Comparison of ENCODE assay signal across 8 mouse cellular contexts in genomic region chr17:34605609-34606008, GRCm38 (mm10). TPM values are rescaled to one million over a fixed set of nuclear protein-coding genes. Genes with fewer than 3 reads are reported as not detected.
DNase-seq lines count a peak whose midpoint lies in the region; ATAC-seq and TF ChIP-seq lines count a peak whose summit lies in the region.

No protein-coding gene starts in this region.

- peak; percentile 96 for DNase-seq in MEL (ENCODE audit: low read depth, low spot score)
- peak; percentile 97 for DNase-seq in cerebellum, adult 2 months
- DNase-seq in forebrain, postnatal 0 days, result peak; percentile 96
- DNase-seq in heart, postnatal 4 days, result peak; percentile 98
- peak; percentile 94 for DNase-seq in layer of hippocampus, adult 9-10 months (ENCODE audit: low spot score)
- peak; percentile 93 to 94 for DNase-seq in thymus, adult 18-20 months

- peak; percentile 46 for ATAC-seq in forebrain, postnatal 0 days
- ATAC-seq in lung, embryonic 15.5 days (ENCODE audit: borderline replicate concordance, extremely low read depth, low FRiP score, low TSS enrichment), result peak; percentile 41

- H3K9me3 ChIP-seq in MEL (replicated peaks; ENCODE audit: insufficient read depth, low read length), result no peaks in the 10 kb centered on the region
- no peaks in the 10 kb centered on the region for H3K9me3 ChIP-seq in forebrain, postnatal 0 days (ENCODE audit: low read length)
- no peaks in the 10 kb centered on the region for H3K9me3 ChIP-seq in lung, embryonic 15.5 days

- peak; percentile 81 to 94 for TF ChIP-seq POLR2A in MEL (IDR thresholded peaks at IDR 0.05; ENCODE audit: control insufficient read depth in 1 of 2, insufficient read depth in 1 of 2, low read depth in 1 of 2, low read length in 2 of 2, poor library complexity in 1 of 2)
- peak; percentile 85 for TF ChIP-seq POLR2A in cerebellum, adult 2 months (IDR thresholded peaks at IDR 0.05; ENCODE audit: borderline replicate concordance, insufficient read depth, low read length)
- peak; percentile 95 for TF ChIP-seq POLR2A in olfactory bulb, adult 2 months (IDR thresholded peaks at IDR 0.05; ENCODE audit: insufficient read depth, low read depth, low read length)

- H3K79me2 ChIP-seq in MEL (ENCODE audit: control insufficient read depth, insufficient read depth, low read length, poor library complexity), result peaks cover 53% of the 10 kb centered on the region

- H3K27ac ChIP-seq in MEL (ENCODE audit: control insufficient read depth, low read depth, low read length), result peak overlapping the region; percentile 87
- H3K27ac ChIP-seq in cerebellum, adult 2 months (ENCODE audit: insufficient read depth, low read length), result peak overlapping the region; percentile 96
- H3K27ac ChIP-seq in forebrain, postnatal 0 days (ENCODE audit: low read depth, low read length), result peak overlapping the region; percentile 89
- H3K27ac ChIP-seq in lung, embryonic 15.5 days, result peak overlapping the region; percentile 90
- H3K27ac ChIP-seq in olfactory bulb, adult 2 months (ENCODE audit: insufficient read depth, low read depth, low read length), result peak overlapping the region; percentile 94

- peaks cover 0 to 10% of the 10 kb centered on the region in 2 experiments; a peak in 2 of 4 replicates for H3K36me3 ChIP-seq in MEL (ENCODE audit: control insufficient read depth in 1 of 2, insufficient read depth in 2 of 2, low read length in 2 of 2)
- H3K36me3 ChIP-seq in forebrain, postnatal 0 days (ENCODE audit: insufficient read depth), result peaks cover 9% of the 10 kb centered on the region; the same call in 1 of the 2 replicates
- H3K36me3 ChIP-seq in lung, embryonic 15.5 days, result peaks cover 13% of the 10 kb centered on the region

- 3% methylated on average over 30 of the region's 30 CpGs for WGBS in cerebellum, adult 2 months
- 2% methylated on average over 29 of the region's 30 CpGs for WGBS in forebrain, postnatal 0 days
- WGBS in lung, embryonic 15.5 days, result under 1% methylated on average over 25 of the region's 30 CpGs
- 0% methylated on average over 30 of the region's 30 CpGs for WGBS in olfactory bulb, adult 2 months

- H3K4me3 ChIP-seq in MEL (ENCODE audit: control insufficient read depth in 1 of 2, insufficient read depth in 1 of 2, low read depth in 2 of 2, low read length in 2 of 2), result peak overlapping the region; percentile 95 to 99
- H3K4me3 ChIP-seq in cerebellum, adult 2 months (replicated peaks; ENCODE audit: insufficient read depth, low read depth, low read length), result peak overlapping the region; percentile 82
- peak overlapping the region; percentile 85 for H3K4me3 ChIP-seq in forebrain, postnatal 0 days (ENCODE audit: low read depth, low read length)
- peak overlapping the region; percentile 95 for H3K4me3 ChIP-seq in lung, embryonic 15.5 days
- H3K4me3 ChIP-seq in olfactory bulb, adult 2 months (ENCODE audit: insufficient read depth, low read depth, low read length), result peak overlapping the region; percentile 61

- H3K9ac ChIP-seq in MEL (ENCODE audit: control insufficient read depth, low read depth, low read length, poor library complexity, severe bottlenecking), result peak overlapping the region; percentile 98
- H3K9ac ChIP-seq in forebrain, postnatal 0 days, result peak overlapping the region; percentile 91
- peak overlapping the region; percentile 92 for H3K9ac ChIP-seq in lung, embryonic 15.5 days

- H3K4me1 ChIP-seq in MEL (ENCODE audit: control insufficient read depth in 1 of 2, insufficient read depth in 2 of 2, low read length in 2 of 2), result peaks cover 6 to 26% of the 10 kb centered on the region in 2 experiments; a peak in 3 of 4 replicates
- peaks cover 13% of the 10 kb centered on the region for H3K4me1 ChIP-seq in cerebellum, adult 2 months (ENCODE audit: control insufficient read depth, insufficient read depth, low read length)
- H3K4me1 ChIP-seq in forebrain, postnatal 0 days (ENCODE audit: insufficient read depth), result peaks cover 18% of the 10 kb centered on the region
- peaks cover 34% of the 10 kb centered on the region for H3K4me1 ChIP-seq in lung, embryonic 15.5 days
- peaks cover 25% of the 10 kb centered on the region for H3K4me1 ChIP-seq in olfactory bulb, adult 2 months (ENCODE audit: control insufficient read depth, insufficient read depth, low read length)

- H3K4me2 ChIP-seq in forebrain, postnatal 0 days (ENCODE audit: low read depth), result peak overlapping the region; percentile 97
- peak overlapping the region; percentile 95 for H3K4me2 ChIP-seq in lung, embryonic 15.5 days

- 0 out of 4 replicates have a peak, but pooled peaks of 1 of the 2 experiments have one; percentile 14 for TF ChIP-seq EP300 in MEL (IDR thresholded peaks at IDR 0.05; ENCODE audit: low read depth in 1 of 2, low read length in 2 of 2)

- no peak for TF ChIP-seq CTCF in MEL (IDR thresholded peaks at IDR 0.05 in 2 of 3, conservative IDR thresholded peaks at IDR 0.05 in 1 of 3; ENCODE audit: control insufficient read depth in 1 of 3, insufficient read depth in 1 of 3, low read depth in 2 of 3, low read length in 3 of 3, poor library complexity in 1 of 3, severe bottlenecking in 1 of 3)
- TF ChIP-seq CTCF in cerebellum, adult 2 months (IDR thresholded peaks at IDR 0.05; ENCODE audit: borderline replicate concordance, insufficient read depth, low read depth, low read length), result no peak
- TF ChIP-seq CTCF in forebrain, postnatal 0 days (IDR thresholded peaks at IDR 0.05; ENCODE audit: low read depth), result no peak
- TF ChIP-seq CTCF in olfactory bulb, adult 2 months (IDR thresholded peaks at IDR 0.05; ENCODE audit: insufficient read depth, low read depth, low read length), result no peak

- no peak for TF ChIP-seq RAD21 in MEL (IDR thresholded peaks at IDR 0.05; ENCODE audit: low read depth, low read length)

- no peaks in the 10 kb centered on the region for H3K27me3 ChIP-seq in MEL (ENCODE audit: control insufficient read depth in 1 of 2, insufficient read depth in 2 of 2, low read length in 2 of 2)
- no peaks in the 10 kb centered on the region for H3K27me3 ChIP-seq in cerebellum, adult 2 months (ENCODE audit: control insufficient read depth, insufficient read depth, low read length)
- H3K27me3 ChIP-seq in forebrain, postnatal 0 days (ENCODE audit: insufficient read depth, low read length), result no peaks in the 10 kb centered on the region
- no peaks in the 10 kb centered on the region for H3K27me3 ChIP-seq in lung, embryonic 15.5 days

RNA-seq across cellular contexts. Expression of gene Agpat1, which starts 1.5 kb away (rescaled TPM):
- 81.5 and 85.2 TPM in 2 replicates for total RNA-seq in MEL (2012; rRNA removed)
- 100 to 1,000 TPM in 1 of 2 experiments, not detected in 1; 153 TPM for polyA plus RNA-seq in MEL (2012; ENCODE audit: insufficient read depth in 1 of 2, insufficient read length in 2 of 2, low read depth in 1 of 2, low replicate concordance in 2 of 2, missing spikeins in 1 of 2)
- polyA plus RNA-seq in cerebellum, adult 2 months (2012; rRNA removed), result 172 and 179 TPM in 2 replicates
- total RNA-seq in forebrain, postnatal 0 days (2014; rRNA removed), result 187 and 217 TPM in 2 replicates
- 88.5 and 104 TPM in 2 replicates for polyA plus RNA-seq in forebrain, postnatal 0 days (2015; fragmentation: Nextera tagmentation; extraction: Ambion mirVana)
- 10 to 100 TPM; 59.3 to 62.4 TPM for total RNA-seq in heart, postnatal 4 days (2021)
- polyA plus RNA-seq in lung, embryonic 15.5 days (2015; fragmentation: Nextera tagmentation; extraction: Ambion mirVana), result 51.8 and 51.9 TPM in 2 replicates
- polyA plus RNA-seq in olfactory bulb, adult 2 months (2012; ENCODE audit: insufficient read depth, insufficient read length, low replicate concordance, missing spikeins), result 342 TPM in 1 of 2 replicates, not detected in the other

RNA-seq across cellular contexts. Expression of gene Rnf5, which starts 2.1 kb away (rescaled TPM):
- 23.5 and 24.8 TPM in 2 replicates for total RNA-seq in MEL (2012; rRNA removed)
- polyA plus RNA-seq in MEL (2012; ENCODE audit: insufficient read depth in 1 of 2, insufficient read length in 2 of 2, low read depth in 1 of 2, low replicate concordance in 2 of 2, missing spikeins in 1 of 2), result 10 to 100 TPM in 1 of 2 experiments, not detected in 1; 85.1 TPM
- 125 and 137 TPM in 2 replicates for polyA plus RNA-seq in cerebellum, adult 2 months (2012; rRNA removed)
- total RNA-seq in forebrain, postnatal 0 days (2014; rRNA removed), result 39.0 and 45.3 TPM in 2 replicates
- 245 and 252 TPM in 2 replicates for polyA plus RNA-seq in forebrain, postnatal 0 days (2015; fragmentation: Nextera tagmentation; extraction: Ambion mirVana)
- 10 to 100 TPM; 40.6 to 40.8 TPM for total RNA-seq in heart, postnatal 4 days (2021)
- 122 and 124 TPM in 2 replicates for polyA plus RNA-seq in lung, embryonic 15.5 days (2015; fragmentation: Nextera tagmentation; extraction: Ambion mirVana)
- not detected in 2 replicates for polyA plus RNA-seq in olfactory bulb, adult 2 months (2012; ENCODE audit: insufficient read depth, insufficient read length, low replicate concordance, missing spikeins)

RNA-seq across cellular contexts. Expression of gene Ager, which starts 7.9 kb away (rescaled TPM):
- total RNA-seq in MEL (2012; rRNA removed), result 0.27 and 0.62 TPM in 2 replicates
- 1 to 10 TPM in 1 of 2 experiments, not detected in 1; 3.7 TPM for polyA plus RNA-seq in MEL (2012; ENCODE audit: insufficient read depth in 1 of 2, insufficient read length in 2 of 2, low read depth in 1 of 2, low replicate concordance in 2 of 2, missing spikeins in 1 of 2)
- 1.4 and 1.8 TPM in 2 replicates for polyA plus RNA-seq in cerebellum, adult 2 months (2012; rRNA removed)
- 1.8 and 2.8 TPM in 2 replicates for total RNA-seq in forebrain, postnatal 0 days (2014; rRNA removed)
- polyA plus RNA-seq in forebrain, postnatal 0 days (2015; fragmentation: Nextera tagmentation; extraction: Ambion mirVana), result 0.92 and 1.2 TPM in 2 replicates
- 1 to 10 TPM; 1.6 TPM for total RNA-seq in heart, postnatal 4 days (2021)
- polyA plus RNA-seq in lung, embryonic 15.5 days (2015; fragmentation: Nextera tagmentation; extraction: Ambion mirVana), result 197 and 248 TPM in 2 replicates
- polyA plus RNA-seq in olfactory bulb, adult 2 months (2012; ENCODE audit: insufficient read depth, insufficient read length, low replicate concordance, missing spikeins), result not detected in 2 replicates

RNA-seq across cellular contexts. Expression of gene Egfl8, which starts 10.2 kb away (rescaled TPM):
- 0.56 and 0.89 TPM in 2 replicates for total RNA-seq in MEL (2012; rRNA removed)
- polyA plus RNA-seq in MEL (2012; ENCODE audit: insufficient read depth in 1 of 2, insufficient read length in 2 of 2, low read depth in 1 of 2, low replicate concordance in 2 of 2, missing spikeins in 1 of 2), result 1 to 10 TPM in 1 of 2 experiments, not detected in 1; 1.6 TPM
- 6.3 and 7.4 TPM in 2 replicates for polyA plus RNA-seq in cerebellum, adult 2 months (2012; rRNA removed)
- 2.7 and 3.2 TPM in 2 replicates for total RNA-seq in forebrain, postnatal 0 days (2014; rRNA removed)
- 3.8 and 4.8 TPM in 2 replicates for polyA plus RNA-seq in forebrain, postnatal 0 days (2015; fragmentation: Nextera tagmentation; extraction: Ambion mirVana)
- 1 to 10 TPM; 2.5 to 3.4 TPM for total RNA-seq in heart, postnatal 4 days (2021)
- 2.2 and 2.8 TPM in 2 replicates for polyA plus RNA-seq in lung, embryonic 15.5 days (2015; fragmentation: Nextera tagmentation; extraction: Ambion mirVana)
- not detected in 2 replicates for polyA plus RNA-seq in olfactory bulb, adult 2 months (2012; ENCODE audit: insufficient read depth, insufficient read length, low replicate concordance, missing spikeins)

RNA-seq across cellular contexts. Expression of gene Pbx2, which starts 14.5 kb away (rescaled TPM):
- 40.3 and 42.4 TPM in 2 replicates for total RNA-seq in MEL (2012; rRNA removed)
- polyA plus RNA-seq in MEL (2012; ENCODE audit: insufficient read depth in 1 of 2, insufficient read length in 2 of 2, low read depth in 1 of 2, low replicate concordance in 2 of 2, missing spikeins in 1 of 2), result 10 to 100 TPM in 1 of 2 experiments, not detected in 1; 76.7 TPM
- 69.5 and 72.3 TPM in 2 replicates for polyA plus RNA-seq in cerebellum, adult 2 months (2012; rRNA removed)
- 56.7 and 75.2 TPM in 2 replicates for total RNA-seq in forebrain, postnatal 0 days (2014; rRNA removed)
- polyA plus RNA-seq in forebrain, postnatal 0 days (2015; fragmentation: Nextera tagmentation; extraction: Ambion mirVana), result 3.9 and 5.9 TPM in 2 replicates
- total RNA-seq in heart, postnatal 4 days (2021), result 10 to 100 TPM; 34.6 to 39.5 TPM
- polyA plus RNA-seq in lung, embryonic 15.5 days (2015; fragmentation: Nextera tagmentation; extraction: Ambion mirVana), result 8.8 and 9.8 TPM in 2 replicates
- not detected in 2 replicates for polyA plus RNA-seq in olfactory bulb, adult 2 months (2012; ENCODE audit: insufficient read depth, insufficient read length, low replicate concordance, missing spikeins)

Comparison
In these comparisons a context has a peak if more than half of its experiments do, and no peak if none do; other contexts are left out.
1. Peak in every context shown above with its lines: DNase-seq, ATAC-seq, H3K4me3 ChIP-seq and H3K27ac ChIP-seq.